Mouse (Mus musculus): ENCODE results near the gene 4931414P19Rik. TPM values are rescaled to one million over a fixed set of nuclear protein-coding genes. Genes with fewer than 3 reads are reported as not detected.

Gene 4931414P19Rik
- total and polyA plus RNA-seq, 3 experiments: 1.5 to 2.9 (median 2.7) TPM

DNA sequence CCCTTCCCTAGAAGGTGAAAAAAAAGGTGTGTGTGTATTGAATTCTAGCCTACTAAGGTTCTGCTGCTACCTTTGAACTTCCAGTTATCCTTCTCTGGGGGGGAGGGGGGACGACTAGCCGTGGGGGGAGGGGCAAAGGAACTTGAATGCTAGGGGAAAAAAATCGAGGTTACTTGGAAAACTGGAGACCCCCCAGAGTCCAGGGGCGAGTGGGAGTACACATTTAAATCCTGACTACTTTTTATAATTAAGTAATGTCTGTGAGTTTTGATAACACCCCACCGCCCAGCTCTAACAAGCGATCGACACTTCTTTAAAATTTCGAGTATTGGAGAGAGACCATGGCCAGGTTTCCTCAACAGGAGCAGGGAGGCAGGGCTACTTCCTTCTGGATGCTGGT is 30.8 kb downstream of the 4931414P19Rik start:
- TF ChIP-seq GABPA (IDR thresholded peaks at IDR 0.05; ENCODE audit: insufficient replicate concordance, low read depth, low read length) (no peak), MYC (IDR thresholded peaks at IDR 0.05; ENCODE audit: low read depth, low read length) (no peak), ETS1 (conservative IDR thresholded peaks at IDR 0.05; ENCODE audit: low read depth, low read length) (no peak), JUND (conservative IDR thresholded peaks at IDR 0.05; ENCODE audit: low read depth, low read length) (no peak), PAX5 (IDR thresholded peaks at IDR 0.05; ENCODE audit: low read length) (no peak), CHD2 (IDR thresholded peaks at IDR 0.05; ENCODE audit: low read length) (no peak)
- Histone ChIP-seq H3K79me2 (replicated peaks; ENCODE audit: control insufficient read depth, extremely low read depth, insufficient read depth, poor library complexity, severe bottlenecking) (no peaks in the 10 kb centered on the region), H3K27me3 (replicated peaks) (peaks cover 3% of the 10 kb centered on the region), H3K9ac (ENCODE audit: insufficient read depth, low read depth) (no peak overlapping the region), H3K9me3 (replicated peaks; ENCODE audit: low read length) (peaks cover 26% of the 10 kb centered on the region), H3K36me3 (replicated peaks in 1 of 2; ENCODE audit: control insufficient read depth in 1 of 2, insufficient read depth in 1 of 2, low read length in 1 of 2) (no peaks in the 10 kb centered on the region), H3K4me3 (replicated peaks in 1 of 3; ENCODE audit: low read depth in 2 of 3, low read length in 2 of 3, poor library complexity in 1 of 3) (no peak overlapping the region), H3K27ac (ENCODE audit: insufficient read depth, low read depth) (no peak overlapping the region), H3K4me2 (ENCODE audit: insufficient read depth, low read depth, poor library complexity, severe bottlenecking) (no peak overlapping the region), H3K4me1 (ENCODE audit: control insufficient read depth in 1 of 2, insufficient read depth in 2 of 2) (peaks cover 0 to 17% of the 10 kb centered on the region in 2 experiments; a peak in 1 of 4 replicates)
- in situ Hi-C loops (cut with MboI; ENCODE audit: low pct_ligation_motif_present, low pct_unique_long_range_greater_than_20kb, low sequenced_read_pairs) (loop anchor here (10.0 kb wide), 1 partner anchor 60 kb away; no protein-coding TSS in a partner anchor), dilution Hi-C loops (cut with MboI; ENCODE audit: extremely low pct_ligation_motif_present, extremely low pct_unique_long_range_greater_than_20kb, low sequenced_read_pairs) (no loop called here)
- no peak for DNase-seq (ENCODE audit: extremely low read depth)

DNA sequence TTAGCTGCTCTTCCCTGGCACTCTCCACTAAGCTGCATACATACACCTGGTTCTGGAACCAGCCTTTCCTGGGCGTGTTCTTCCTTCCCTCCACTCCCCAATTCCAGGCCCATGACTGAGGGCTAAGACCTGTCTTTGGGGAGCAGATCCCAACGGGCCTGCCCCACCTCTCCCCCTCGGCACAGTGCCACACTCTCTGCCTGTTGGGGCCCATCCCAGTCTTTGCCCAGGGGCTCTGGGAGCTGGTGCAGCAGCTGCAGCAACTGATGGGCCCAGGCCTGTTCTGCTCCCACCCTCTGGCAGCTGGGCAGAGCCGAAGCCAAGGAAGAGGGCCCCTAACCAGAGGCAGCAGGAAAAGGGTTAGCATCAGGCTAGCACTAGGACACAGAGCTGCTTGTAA is 31.5 kb downstream of the 4931414P19Rik start:
- Histone ChIP-seq H3K36me3 (replicated peaks in 1 of 2; ENCODE audit: control insufficient read depth in 1 of 2, insufficient read depth in 1 of 2, low read length in 1 of 2) (no peaks in the 10 kb centered on the region), H3K9ac (ENCODE audit: insufficient read depth, low read depth) (no peak overlapping the region), H3K79me2 (replicated peaks; ENCODE audit: control insufficient read depth, extremely low read depth, insufficient read depth, poor library complexity, severe bottlenecking) (no peaks in the 10 kb centered on the region), H3K4me3 (replicated peaks in 1 of 3; ENCODE audit: low read depth in 2 of 3, low read length in 2 of 3, poor library complexity in 1 of 3) (no peak overlapping the region), H3K9me3 (replicated peaks; ENCODE audit: low read length) (peaks cover 26% of the 10 kb centered on the region), H3K4me2 (ENCODE audit: insufficient read depth, low read depth, poor library complexity, severe bottlenecking) (no peak overlapping the region), H3K4me1 (ENCODE audit: control insufficient read depth in 1 of 2, insufficient read depth in 2 of 2) (peaks cover 0 to 12% of the 10 kb centered on the region in 2 experiments; a peak in 2 of 4 replicates), H3K27ac (ENCODE audit: insufficient read depth, low read depth) (no peak overlapping the region), H3K27me3 (replicated peaks) (peaks cover 3% of the 10 kb centered on the region)
- in situ Hi-C loops (cut with MboI; ENCODE audit: low pct_ligation_motif_present, low pct_unique_long_range_greater_than_20kb, low sequenced_read_pairs) (loop anchor here (10.0 to 25.0 kb wide), 2 partner anchors 61 to 512 kb away; no protein-coding TSS in a partner anchor), dilution Hi-C loops (cut with MboI; ENCODE audit: extremely low pct_ligation_motif_present, extremely low pct_unique_long_range_greater_than_20kb, low sequenced_read_pairs) (no loop called here)
- DNase-seq (ENCODE audit: extremely low read depth): no peak
- TF ChIP-seq CHD1 (IDR thresholded peaks at IDR 0.05; ENCODE audit: low read depth, low read length) (no peak), POLR2AphosphoS2 (IDR thresholded peaks at IDR 0.05; ENCODE audit: low read depth, low read length) (no peak), ZMIZ1 (IDR thresholded peaks at IDR 0.05; ENCODE audit: low read depth, low read length) (no peak), ELF1 (IDR thresholded peaks at IDR 0.05; ENCODE audit: low read depth, low read length) (no peak), JUND (conservative IDR thresholded peaks at IDR 0.05; ENCODE audit: low read depth, low read length) (no peak), NELFE (IDR thresholded peaks at IDR 0.05; ENCODE audit: low read depth, low read length) (no peak), RAD21 (IDR thresholded peaks at IDR 0.05; ENCODE audit: low read depth, low read length) (no peak), MAFK (IDR thresholded peaks at IDR 0.05; ENCODE audit: insufficient replicate concordance, low read length) (no peak), EP300 (IDR thresholded peaks at IDR 0.05; ENCODE audit: low read length) (no peak), IRF4 (IDR thresholded peaks at IDR 0.05; ENCODE audit: low read depth, low read length) (no peak), TBP (conservative IDR thresholded peaks at IDR 0.05; ENCODE audit: low read depth, low read length) (no peak), UBTF (IDR thresholded peaks at IDR 0.05; ENCODE audit: low read depth, low read length) (no peak), HCFC1 (IDR thresholded peaks at IDR 0.05; ENCODE audit: low read depth, low read length) (no peak)
